Mouse (Mus musculus) forebrain, postnatal 0 days (tissue): ENCODE measurements around the gene Fam83g. TPM values are rescaled to one million over a fixed set of nuclear protein-coding genes. Genes with fewer than 3 reads are reported as not detected.

ENCODE experiments used
- ATAC-seq: fragments of 200-750 bp; cut with Nextera tagmentation; 2 replicates; pipeline ENCODE4 v1.8.0; 2017; ENCODE audit warnings: mild to moderate bottlenecking, moderate library complexity
- DNase-seq: peaks from one replicate; pipeline ENCODE4 v3.0.0-alpha.2; 2015
- H3K27ac ChIP-seq: fragments of 300-500 bp; sonication (generic); 2 replicates; pipeline ENCODE4 v1.5.1; 2014; ENCODE audit warnings: low read depth, mild to moderate bottlenecking, antibody characterized with exemption, low read length, moderate library complexity, mixed read lengths
- H3K27me3 ChIP-seq: fragments of 300-500 bp; sonication (generic); 2 replicates; pipeline ENCODE4 v1.6.1; 2014; ENCODE audit warnings: mild to moderate bottlenecking, low read length, mixed read lengths; ENCODE audit not compliant: insufficient read depth
- H3K36me3 ChIP-seq: fragments of 300-500 bp; sonication (generic); 2 replicates; pipeline ENCODE4 v1.6.1; 2014; ENCODE audit warnings: mild to moderate bottlenecking, moderate library complexity; ENCODE audit not compliant: insufficient read depth
- H3K4me1 ChIP-seq: fragments of 300-500 bp; sonication (generic); 2 replicates; pipeline ENCODE4 v1.6.1; 2014; ENCODE audit warnings: antibody characterized with exemption; ENCODE audit not compliant: insufficient read depth
- H3K4me2 ChIP-seq: fragments of 300-500 bp; sonication (generic); 2 replicates; pipeline ENCODE4 v1.6.1; 2014; ENCODE audit warnings: low read depth, mild to moderate bottlenecking, moderate library complexity
- H3K4me3 ChIP-seq: fragments of 300-500 bp; sonication (generic); 2 replicates; pipeline ENCODE4 v1.5.1; 2014; ENCODE audit warnings: low read depth, low read length, mixed read lengths
- H3K9ac ChIP-seq: fragments of 300-500 bp; sonication (generic); 2 replicates; pipeline ENCODE4 v1.6.1; 2014; ENCODE audit warnings: mild to moderate bottlenecking
- H3K9me3 ChIP-seq: fragments of 300-500 bp; sonication (generic); 2 replicates; pipeline ENCODE4 v1.6.1; 2016; ENCODE audit warnings: low read length
- CTCF ChIP-seq: sonication (generic); IDR thresholded peaks from 2 replicates; pipeline ENCODE4 v1.5.1; 2016; ENCODE audit warnings: antibody characterized with exemption, control low read depth, low read depth
- WGBS: fragments of 180-500 bp; shearing (Covaris S2); extraction: QIAGEN DNeasy Blood & Tissue Kit; methylation state at CpG from one replicate; pipeline ENCODE4 v1.1.7; 2014; 5-methylcytosine and 5-hydroxymethylcytosine counted together
- polyA plus RNA-seq: library from polyadenylated mRNA; unstranded; fragments of >200 nt; fragmentation: Nextera tagmentation; extraction: Ambion mirVana; gene quantifications from 2 replicates; pipeline ENCODE4 v1.2.1, GENCODE M21; 2015
- total RNA-seq: library from RNA; depleted of rRNA; stranded (reverse); fragments of >200 nt; gene quantifications from 2 replicates; pipeline ENCODE4 v1.2.3, GENCODE M21; 2014

Gene Fam83g
- total and polyA plus RNA-seq, 2 experiments from 2014 or later = 0.19 to 0.86 TPM

- TF ChIP-seq CTCF = no peak
- no peaks in the 10 kb centered on the region for H3K9me3 ChIP-seq
- no peak overlapping the region for H3K4me2 ChIP-seq
- no peak overlapping the region for H3K27ac ChIP-seq
- H3K9ac ChIP-seq = no peak overlapping the region
- ATAC-seq (no peak), DNase-seq (no peak)
- H3K36me3 ChIP-seq = no peaks in the 10 kb centered on the region
- no peaks in the 10 kb centered on the region for H3K4me1 ChIP-seq
- WGBS = 68% methylated on average over 7 of the region's 7 CpGs
- no peaks in the 10 kb centered on the region for H3K27me3 ChIP-seq
- H3K4me3 ChIP-seq = no peak overlapping the region
Observed at GRCm38 (mm10) chr11:61676216-61676854, 7.6 kb upstream of the Fam83g start.

- TF ChIP-seq CTCF = no peak
- no peaks in the 10 kb centered on the region for H3K27me3 ChIP-seq
- no peak for DNase-seq
- no peak for ATAC-seq
- no peak overlapping the region for H3K27ac ChIP-seq
- no peaks in the 10 kb centered on the region for H3K9me3 ChIP-seq
- no peak overlapping the region for H3K9ac ChIP-seq
- no peak overlapping the region for H3K4me3 ChIP-seq
- 91% methylated on average over 4 of the region's 4 CpGs for WGBS
- H3K4me2 ChIP-seq = no peak overlapping the region
- no peaks in the 10 kb centered on the region for H3K36me3 ChIP-seq
- no peaks in the 10 kb centered on the region for H3K4me1 ChIP-seq
Observed at GRCm38 (mm10) chr11:61677709-61678108, 6.2 kb upstream of the Fam83g start.

GRCm38 (mm10) chr11:61679091-61679866 is 4.6 kb upstream of the Fam83g start:
- peaks cover 14% of the 10 kb centered on the region; the same call in 1 of the 2 replicates for H3K27me3 ChIP-seq
- H3K9ac ChIP-seq = no peak overlapping the region
- H3K27ac ChIP-seq = no peak overlapping the region
- H3K9me3 ChIP-seq = no peaks in the 10 kb centered on the region
- no peak for ATAC-seq
- H3K4me2 ChIP-seq = no peak overlapping the region
- H3K36me3 ChIP-seq = no peaks in the 10 kb centered on the region
- no peak for TF ChIP-seq CTCF
- 77% methylated on average over 4 of the region's 4 CpGs for whole genome bisulfite sequencing
- H3K4me1 ChIP-seq = no peaks in the 10 kb centered on the region
- no peak for DNase-seq
- H3K4me3 ChIP-seq = no peak overlapping the region

- no peak for ATAC-seq
- Histone ChIP-seq H3K36me3 (no peaks in the 10 kb centered on the region), H3K4me1 (no peaks in the 10 kb centered on the region)
Observed at GRCm38 (mm10) chr11:61685119-61685725, 1.3 kb downstream of the Fam83g start.

GRCm38 (mm10) chr11:61686141-61686540 is 2.2 kb downstream of the Fam83g start:
- 80% methylated on average over 2 of the region's 2 CpGs for WGBS
- H3K27me3 ChIP-seq = peaks cover 25% of the 10 kb centered on the region
- H3K4me3 ChIP-seq = no peak overlapping the region
- H3K36me3 ChIP-seq = no peaks in the 10 kb centered on the region
- ATAC-seq = no peak
- H3K9ac ChIP-seq = no peak overlapping the region
- H3K4me2 ChIP-seq = no peak overlapping the region
- no peak for DNase-seq
- H3K4me1 ChIP-seq = no peaks in the 10 kb centered on the region
- no peak overlapping the region for H3K27ac ChIP-seq
- no peaks in the 10 kb centered on the region for H3K9me3 ChIP-seq
- no peak for TF ChIP-seq CTCF

More at GRCm38 (mm10) chr11:61685119-61685725, 1.3 kb downstream of the Fam83g start:
- H3K27me3 ChIP-seq = peaks cover 25% of the 10 kb centered on the region
- no peaks in the 10 kb centered on the region for H3K9me3 ChIP-seq
- 79% methylated on average over 8 of the region's 8 CpGs for WGBS
- no peak for TF ChIP-seq CTCF
- H3K27ac ChIP-seq = no peak overlapping the region
- DNase-seq = no peak
- H3K9ac ChIP-seq = no peak overlapping the region
- H3K4me2 ChIP-seq = no peak overlapping the region
- no peak overlapping the region for H3K4me3 ChIP-seq

GRCm38 (mm10) chr11:61686906-61687453 is 3.1 kb downstream of the Fam83g start:
- H3K36me3 ChIP-seq = no peaks in the 10 kb centered on the region
- no peak overlapping the region for H3K27ac ChIP-seq
- peaks cover 25% of the 10 kb centered on the region for H3K27me3 ChIP-seq
- H3K9me3 ChIP-seq = no peaks in the 10 kb centered on the region
- H3K4me2 ChIP-seq = no peak overlapping the region
- no peak overlapping the region for H3K9ac ChIP-seq
- H3K4me3 ChIP-seq = no peak overlapping the region
- DNase-seq (no peak), ATAC-seq (no peak)
- TF ChIP-seq CTCF = no peak
- WGBS = 48% methylated on average over 10 of the region's 10 CpGs
- H3K4me1 ChIP-seq = no peaks in the 10 kb centered on the region

- Histone ChIP-seq H3K4me1 (no peaks in the 10 kb centered on the region), H3K4me2 (no peak overlapping the region), H3K9ac (no peak overlapping the region), H3K27me3 (peaks cover 25% of the 10 kb centered on the region), H3K36me3 (no peaks in the 10 kb centered on the region), H3K4me3 (no peak overlapping the region), H3K9me3 (no peaks in the 10 kb centered on the region), H3K27ac (no peak overlapping the region)
- whole genome bisulfite sequencing = 67% methylated on average over 2 of the region's 2 CpGs
- TF ChIP-seq CTCF = no peak
- DNase-seq = no peak
- no peak for ATAC-seq
Observed at GRCm38 (mm10) chr11:61687595-61687994, 3.7 kb downstream of the Fam83g start.
